Comparison of ENCODE assay signal across 33 mouse cellular contexts in the genomic region with DNA sequence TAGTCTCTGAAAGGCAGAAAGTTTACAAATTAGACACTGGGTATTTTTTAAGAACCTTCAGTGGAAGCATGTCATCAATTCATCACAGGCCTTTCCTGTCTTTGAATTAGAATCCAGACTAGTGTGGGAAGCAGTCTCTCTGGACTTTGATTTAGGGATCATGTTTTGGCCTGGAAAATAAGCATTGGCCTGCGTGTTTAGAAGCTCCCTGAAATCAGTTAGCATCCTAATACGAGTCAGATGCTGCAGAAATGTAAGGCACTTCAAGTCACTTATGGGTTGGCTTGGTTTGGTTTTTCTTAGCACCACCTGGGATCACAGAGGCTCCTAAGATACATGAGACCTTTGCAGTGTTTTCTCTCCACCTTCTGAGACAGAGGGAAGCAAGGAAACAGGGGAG. TPM values are rescaled to one million over a fixed set of nuclear protein-coding genes. Genes with fewer than 3 reads are reported as not detected.
"Had no signal": no experiment of that assay in that cellular context is flagged by ENCODE, and none has a peak within 500 bp of the region (broad histone marks: within the 10 kb centered on the region; RNA-seq: fewer than 3 reads in every experiment).

No protein-coding gene starts in this region.

- ATAC-seq: liver, embryonic 12.5 days; liver, postnatal 0 days; lung, postnatal 0 days; midbrain, embryonic 13.5 days; midbrain, embryonic 15.5 days; midbrain, embryonic 16.5 days had no signal

- H3K4me1 ChIP-seq: limb, embryonic 12.5 days; limb, embryonic 15.5 days; liver, embryonic 12.5 days; liver, embryonic 13.5 days; liver, embryonic 15.5 days; lung, embryonic 15.5 days; megakaryocyte, embryonic 14.5 days; midbrain, embryonic 10.5 days; midbrain, embryonic 12.5 days; midbrain, embryonic 13.5 days; midbrain, embryonic 15.5 days; neural tube, embryonic 12.5 days had no signal

- H3K9ac ChIP-seq: limb, embryonic 12.5 days; limb, embryonic 13.5 days; limb, embryonic 15.5 days; liver, embryonic 12.5 days; liver, embryonic 13.5 days; liver, embryonic 14.5 days; liver, embryonic 15.5 days; liver, postnatal 0 days; lung, embryonic 14.5 days; lung, embryonic 15.5 days; midbrain, embryonic 12.5 days; midbrain, embryonic 13.5 days; midbrain, embryonic 15.5 days; neural tube, embryonic 12.5 days had no signal

- H3K9me3 ChIP-seq: limb, embryonic 10.5 days; limb, embryonic 12.5 days; limb, embryonic 13.5 days; limb, embryonic 15.5 days; liver, embryonic 12.5 days; liver, embryonic 13.5 days; liver, embryonic 15.5 days; lung, embryonic 15.5 days; midbrain, embryonic 10.5 days; midbrain, embryonic 12.5 days; midbrain, embryonic 13.5 days; midbrain, embryonic 15.5 days; neural tube, embryonic 12.5 days had no signal

- DNase-seq: left cerebral cortex, postnatal 4 days; liver; liver, embryonic 13.5 days; liver, postnatal 0 days; lung, adult 18-20 months; lung, adult 2 months; lung, embryonic 14.5 days; lung, postnatal 10 days; lung, postnatal 14 days; lung, postnatal 36 days; lung, postnatal 4 days; midbrain, embryonic 14.5 days had no signal

- H3K4me3 ChIP-seq: limb, embryonic 10.5 days; limb, embryonic 12.5 days; limb, embryonic 13.5 days; limb, embryonic 15.5 days; liver, embryonic 12.5 days; liver, embryonic 13.5 days; liver, embryonic 15.5 days; lung, embryonic 15.5 days; megakaryocyte, embryonic 14.5 days; midbrain, embryonic 10.5 days; midbrain, embryonic 12.5 days; midbrain, embryonic 13.5 days; midbrain, embryonic 15.5 days; myocyte; neural tube, embryonic 12.5 days had no signal

- H3K4me2 ChIP-seq: limb, embryonic 12.5 days; limb, embryonic 13.5 days; limb, embryonic 15.5 days; liver, embryonic 11.5 days; liver, embryonic 12.5 days; liver, embryonic 13.5 days; liver, embryonic 15.5 days; lung, embryonic 14.5 days; lung, embryonic 15.5 days; midbrain, embryonic 11.5 days; midbrain, embryonic 12.5 days; midbrain, embryonic 13.5 days; midbrain, embryonic 15.5 days; neural tube, embryonic 12.5 days had no signal

- H3K27me3 ChIP-seq: limb, embryonic 12.5 days; limb, embryonic 13.5 days; limb, embryonic 15.5 days; liver, embryonic 12.5 days; liver, embryonic 13.5 days; liver, embryonic 15.5 days; lung, embryonic 15.5 days; megakaryocyte, embryonic 14.5 days; midbrain, embryonic 12.5 days; midbrain, embryonic 13.5 days; midbrain, embryonic 15.5 days; neural tube, embryonic 12.5 days had no signal

- H3K36me3 ChIP-seq: limb, embryonic 10.5 days; limb, embryonic 12.5 days; limb, embryonic 13.5 days; limb, embryonic 15.5 days; liver, embryonic 12.5 days; liver, embryonic 13.5 days; liver, embryonic 15.5 days; lung, embryonic 15.5 days; midbrain, embryonic 10.5 days; midbrain, embryonic 12.5 days; midbrain, embryonic 13.5 days; midbrain, embryonic 15.5 days; neural tube, embryonic 12.5 days had no signal

- H3K27ac ChIP-seq: limb, embryonic 10.5 days; limb, embryonic 12.5 days; limb, embryonic 13.5 days; limb, embryonic 15.5 days; liver, embryonic 12.5 days; liver, embryonic 13.5 days; liver, embryonic 14.5 days; liver, embryonic 15.5 days; lung, embryonic 15.5 days; macrophage; midbrain, embryonic 10.5 days; midbrain, embryonic 12.5 days; midbrain, embryonic 13.5 days; midbrain, embryonic 15.5 days; neural tube, embryonic 12.5 days had no signal

RNA-seq across cellular contexts. Expression of gene Grem1, which starts 43.6 kb away (rescaled TPM):
- polyA plus RNA-seq: liver, adult 2 months; liver, embryonic 13.5 days; liver, embryonic 14.5 days; liver, postnatal 0 days had no signal
